Mouse (Mus musculus): ENCODE results near the gene Cars2. TPM values are rescaled to one million over a fixed set of nuclear protein-coding genes. Genes with fewer than 3 reads are reported as not detected.
A peak's percentile ranks its signal among the peaks of the same experiment; 100 is the strongest.
"Not testable (repeated sequence)": the region's sequence is repeated elsewhere in the genome, so short reads cannot be mapped to it uniquely, and the experiment has no call there.

Cars2 gene
- polyA plus RNA-seq, 1 experiment from 2014 or later = 25.3 TPM

GRCm38 (mm10) chr8:11497017-11497990, 53.3 kb downstream of the Cars2 start, which contains the start of gene Naxd:
TSS of gene Naxd (plus strand) at chr8:11497506.
- no peak for TF ChIP-seq CTCF (IDR thresholded peaks at IDR 0.05; ENCODE audit: low read depth)
- 3% methylated on average over 73 of the region's 73 CpGs for WGBS
- no peaks in the 10 kb centered on the region for H3K9me3 ChIP-seq (ENCODE audit: low read depth, low read length)
- H3K27me3 ChIP-seq (ENCODE audit: insufficient read depth, low read length) = no peaks in the 10 kb centered on the region
- peaks cover 10% of the 10 kb centered on the region; the same call in 1 of the 2 replicates for H3K4me1 ChIP-seq (ENCODE audit: insufficient read depth)
- peak within 1 kb of the TSS; percentile 63; the same call in 1 of the 2 replicates for H3K27ac ChIP-seq (ENCODE audit: low read depth)
- H3K9ac ChIP-seq = peak within 1 kb of the TSS; percentile 82
- peak within 1 kb of the TSS; percentile 92 for H3K4me3 ChIP-seq (ENCODE audit: low read depth, low read length)
- peaks cover 6% of the 10 kb centered on the region; the same call in 1 of the 2 replicates for H3K36me3 ChIP-seq (ENCODE audit: insufficient read depth)
- peak within 1 kb of the TSS; percentile 80 for H3K4me2 ChIP-seq
- DNase-seq (peak; percentile 97), ATAC-seq (ENCODE audit: insufficient read depth) (peak; percentile 97)

GRCm38 (mm10) chr8:11492340-11492739, 58.2 kb downstream of the Cars2 start:
- H3K36me3 ChIP-seq (ENCODE audit: insufficient read depth); H3K4me1 ChIP-seq (ENCODE audit: insufficient read depth); ATAC-seq (ENCODE audit: insufficient read depth); H3K9ac ChIP-seq; H3K4me2 ChIP-seq; DNase-seq; H3K9me3 ChIP-seq (ENCODE audit: low read depth, low read length); H3K27me3 ChIP-seq (ENCODE audit: insufficient read depth, low read length); H3K27ac ChIP-seq (ENCODE audit: low read depth); H3K4me3 ChIP-seq (ENCODE audit: low read depth, low read length): not testable (repeated sequence)
- 68% methylated on average over 2 of the region's 2 CpGs for WGBS

GRCm38 (mm10) chr8:11487229-11487628, 63.4 kb downstream of the Cars2 start:
- TF ChIP-seq CTCF (IDR thresholded peaks at IDR 0.05; ENCODE audit: low read depth) = no peak
- Histone ChIP-seq H3K27me3 (ENCODE audit: insufficient read depth, low read length) (no peaks in the 10 kb centered on the region), H3K4me3 (ENCODE audit: low read depth, low read length) (no peak overlapping the region), H3K9ac (no peak overlapping the region), H3K9me3 (ENCODE audit: low read depth, low read length) (no peaks in the 10 kb centered on the region), H3K27ac (ENCODE audit: low read depth) (no peak overlapping the region), H3K36me3 (ENCODE audit: insufficient read depth) (no peaks in the 10 kb centered on the region), H3K4me1 (ENCODE audit: insufficient read depth) (no peaks in the 10 kb centered on the region), H3K4me2 (no peak overlapping the region)
- 64% methylated on average over 4 of the region's 4 CpGs for WGBS
- DNase-seq = no peak
- ATAC-seq (ENCODE audit: insufficient read depth) = no peak

- Histone ChIP-seq H3K4me1 (ENCODE audit: insufficient read depth) (no peaks in the 10 kb centered on the region), H3K27ac (ENCODE audit: low read depth) (no peak overlapping the region), H3K4me3 (ENCODE audit: low read depth, low read length) (no peak overlapping the region), H3K4me2 (no peak overlapping the region), H3K27me3 (ENCODE audit: insufficient read depth, low read length) (no peaks in the 10 kb centered on the region), H3K36me3 (ENCODE audit: insufficient read depth) (no peaks in the 10 kb centered on the region), H3K9ac (no peak overlapping the region), H3K9me3 (ENCODE audit: low read depth, low read length) (no peaks in the 10 kb centered on the region)
- DNase-seq (peak; percentile 88), ATAC-seq (ENCODE audit: insufficient read depth) (0 out of 2 replicates have a peak, but pooled peaks have one; percentile 51)
- 21% methylated on average over 7 of the region's 7 CpGs for WGBS
- peak; percentile 93 for TF ChIP-seq CTCF (IDR thresholded peaks at IDR 0.05; ENCODE audit: low read depth)
Observed at GRCm38 (mm10) chr8:11486142-11486541, 64.4 kb downstream of the Cars2 start.

- Histone ChIP-seq H3K4me1 (ENCODE audit: insufficient read depth) (0 out of 2 replicates have a peak, but pooled peaks cover 3% of the 10 kb centered on the region), H3K27me3 (ENCODE audit: insufficient read depth, low read length) (peaks cover 21% of the 10 kb centered on the region), H3K9me3 (ENCODE audit: low read depth, low read length) (no peaks in the 10 kb centered on the region), H3K36me3 (ENCODE audit: insufficient read depth) (no peaks in the 10 kb centered on the region), H3K4me2 (no peak overlapping the region), H3K27ac (ENCODE audit: low read depth) (no peak overlapping the region), H3K9ac (no peak overlapping the region), H3K4me3 (ENCODE audit: low read depth, low read length) (no peak overlapping the region)
- DNase-seq = no peak
- TF ChIP-seq CTCF (IDR thresholded peaks at IDR 0.05; ENCODE audit: low read depth) = no peak
- no peak for ATAC-seq (ENCODE audit: insufficient read depth)
- WGBS = 63% methylated on average over 3 of the region's 3 CpGs
Observed at GRCm38 (mm10) chr8:11482537-11482936, 68.0 kb downstream of the Cars2 start.

- no peaks in the 10 kb centered on the region for H3K36me3 ChIP-seq (ENCODE audit: insufficient read depth)
- WGBS = 71% methylated on average over 3 of the region's 3 CpGs
- no peak overlapping the region for H3K9ac ChIP-seq
- no peak for ATAC-seq (ENCODE audit: insufficient read depth)
- H3K4me1 ChIP-seq (ENCODE audit: insufficient read depth) = 0 out of 2 replicates have a peak, but pooled peaks cover 3% of the 10 kb centered on the region
- peaks cover 26% of the 10 kb centered on the region for H3K27me3 ChIP-seq (ENCODE audit: insufficient read depth, low read length)
- no peak overlapping the region for H3K27ac ChIP-seq (ENCODE audit: low read depth)
- no peaks in the 10 kb centered on the region for H3K9me3 ChIP-seq (ENCODE audit: low read depth, low read length)
- H3K4me3 ChIP-seq (ENCODE audit: low read depth, low read length) = no peak overlapping the region
- no peak overlapping the region for H3K4me2 ChIP-seq
- DNase-seq = no peak
- TF ChIP-seq CTCF (IDR thresholded peaks at IDR 0.05; ENCODE audit: low read depth) = no peak
Observed at GRCm38 (mm10) chr8:11481876-11482275, 68.7 kb downstream of the Cars2 start.

GRCm38 (mm10) chr8:11479591-11479990, 71.0 kb downstream of the Cars2 start:
- Histone ChIP-seq H3K27me3 (ENCODE audit: insufficient read depth, low read length) (peaks cover 39% of the 10 kb centered on the region), H3K9me3 (ENCODE audit: low read depth, low read length) (no peaks in the 10 kb centered on the region), H3K4me2 (peak overlapping the region; percentile 100), H3K9ac (no peak overlapping the region), H3K27ac (ENCODE audit: low read depth) (no peak overlapping the region), H3K36me3 (ENCODE audit: insufficient read depth) (no peaks in the 10 kb centered on the region), H3K4me3 (ENCODE audit: low read depth, low read length) (peak overlapping the region; percentile 62; the same call in 1 of the 2 replicates), H3K4me1 (ENCODE audit: insufficient read depth) (peaks cover 3% of the 10 kb centered on the region; the same call in 1 of the 2 replicates)
- ATAC-seq (ENCODE audit: insufficient read depth) (no peak), DNase-seq (no peak)
- 7% methylated on average over 14 of the region's 14 CpGs for WGBS
- no peak for TF ChIP-seq CTCF (IDR thresholded peaks at IDR 0.05; ENCODE audit: low read depth)
